Comparison of ENCODE assay signal across 13 mouse cellular contexts in genomic region chr1:190124961-190125739, GRCm38 (mm10). TPM values are rescaled to one million over a fixed set of nuclear protein-coding genes. Genes with fewer than 3 reads are reported as not detected.
DNase-seq lines count a peak whose midpoint lies in the region; ATAC-seq and TF ChIP-seq lines count a peak whose summit lies in the region.
"Had no signal": no experiment of that assay in that cellular context is flagged by ENCODE, and none has a peak within 500 bp of the region (broad histone marks: within the 10 kb centered on the region; RNA-seq: fewer than 3 reads in every experiment).

No protein-coding gene starts in this region.

- DNase-seq in cerebellum, adult 11-12 months: peak; percentile 17
- DNase-seq in cerebellum, postnatal 10 days: no peak
- peak; percentile 18 for DNase-seq in kidney, adult 2 months
- no peak for DNase-seq in kidney, postnatal 4 days
- DNase-seq in ES-CJ7 (ENCODE audit: low read depth, low spot score): peak; percentile 12
- no peak for DNase-seq in liver, embryonic 13.5 days
- DNase-seq in thymus, postnatal 36 days: no peak
- no peak for DNase-seq in ovary, postnatal 36 days (ENCODE audit: low spot score)
- DNase-seq: gastrocnemius, postnatal 10 days; layer of hippocampus, postnatal 36 days; lung, adult 18-20 months had no signal

- H3K9me3 ChIP-seq in liver, embryonic 13.5 days (replicated peaks): no peaks in the 10 kb centered on the region
- H3K9me3 ChIP-seq: embryonic facial prominence, embryonic 12.5 days had no signal

- TF ChIP-seq CTCF in kidney, adult 2 months (conservative IDR thresholded peaks at IDR 0.05; ENCODE audit: insufficient read depth, insufficient read length, low read depth, low read length): no peak

- no peak overlapping the region for H3K27ac ChIP-seq in kidney, adult 2 months (ENCODE audit: insufficient read depth, low read depth, low read length)
- no peak overlapping the region for H3K27ac ChIP-seq in liver, embryonic 13.5 days
- H3K27ac ChIP-seq: embryonic facial prominence, embryonic 12.5 days had no signal

- H3K27me3 ChIP-seq in kidney, adult 2 months (replicated peaks; ENCODE audit: control insufficient read depth, insufficient read depth, low read length): no peaks in the 10 kb centered on the region
- H3K27me3 ChIP-seq in liver, embryonic 13.5 days: no peaks in the 10 kb centered on the region

- peak; percentile 69 for ATAC-seq in liver, embryonic 13.5 days (ENCODE audit: low read depth)
- ATAC-seq: forebrain, embryonic 14.5 days had no signal

- H3K4me1 ChIP-seq in kidney, adult 2 months (ENCODE audit: control insufficient read depth, insufficient read depth, low read length): no peaks in the 10 kb centered on the region
- peaks cover 7% of the 10 kb centered on the region; the same call in 1 of the 2 replicates for H3K4me1 ChIP-seq in liver, embryonic 13.5 days (replicated peaks)

- H3K4me3 ChIP-seq in kidney, adult 2 months (ENCODE audit: insufficient read depth, low read depth, low read length): no peak overlapping the region
- H3K4me3 ChIP-seq in liver, embryonic 13.5 days (replicated peaks): no peak overlapping the region
- H3K4me3 ChIP-seq: embryonic facial prominence, embryonic 12.5 days had no signal

- TF ChIP-seq POLR2A in kidney, adult 2 months (IDR thresholded peaks at IDR 0.05; ENCODE audit: low read depth, low read length): no peak

- no peak overlapping the region for H3K9ac ChIP-seq in liver, embryonic 13.5 days
- H3K9ac ChIP-seq: embryonic facial prominence, embryonic 12.5 days had no signal

- no peaks in the 10 kb centered on the region for H3K36me3 ChIP-seq in kidney, adult 2 months (ENCODE audit: control insufficient read depth, insufficient read depth, low read length)
- 0 out of 2 replicates have a peak, but pooled peaks cover 5% of the 10 kb centered on the region for H3K36me3 ChIP-seq in liver, embryonic 13.5 days
- H3K36me3 ChIP-seq: embryonic facial prominence, embryonic 12.5 days had no signal

- WGBS in kidney, adult 2 months: 79% methylated on average over 14 of the region's 14 CpGs
- WGBS in liver, embryonic 13.5 days (ENCODE audit: insufficient replicate concordance): 54% methylated on average over 14 of the region's 14 CpGs

- H3K4me2 ChIP-seq in liver, embryonic 13.5 days: no peak overlapping the region
- H3K4me2 ChIP-seq: embryonic facial prominence, embryonic 12.5 days had no signal

RNA-seq across cellular contexts. Expression of gene Prox1, which starts 45.4 kb away (rescaled TPM):
- polyA plus RNA-seq in kidney, adult 2 months (2012; rRNA removed): 2.7 and 3.7 TPM in 2 replicates
- polyA plus RNA-seq in liver, embryonic 13.5 days (2015; fragmentation: Nextera tagmentation; extraction: Ambion mirVana): 4.1 and 6.4 TPM in 2 replicates

Comparison
In these comparisons a context has a peak if more than half of its experiments do, and no peak if none do; other contexts are left out.
1. DNase-seq: peak in cerebellum, adult 11-12 months (single experiment), kidney, adult 2 months (single experiment) and ES-CJ7 (single experiment); none in cerebellum, postnatal 10 days (0 of 2), kidney, postnatal 4 days (0 of 2), liver, embryonic 13.5 days (single experiment), thymus, postnatal 36 days (0 of 2) and ovary, postnatal 36 days (single experiment).